Mouse (Mus musculus): ENCODE results near the gene Gjb5.

Gene Gjb5

GRCm38 (mm10) chr4:127311561-127311960 lies 46.4 kb downstream of the Gjb5 start:
- no peak for DNase-seq (ENCODE audit: low read depth, low spot score)

DNA sequence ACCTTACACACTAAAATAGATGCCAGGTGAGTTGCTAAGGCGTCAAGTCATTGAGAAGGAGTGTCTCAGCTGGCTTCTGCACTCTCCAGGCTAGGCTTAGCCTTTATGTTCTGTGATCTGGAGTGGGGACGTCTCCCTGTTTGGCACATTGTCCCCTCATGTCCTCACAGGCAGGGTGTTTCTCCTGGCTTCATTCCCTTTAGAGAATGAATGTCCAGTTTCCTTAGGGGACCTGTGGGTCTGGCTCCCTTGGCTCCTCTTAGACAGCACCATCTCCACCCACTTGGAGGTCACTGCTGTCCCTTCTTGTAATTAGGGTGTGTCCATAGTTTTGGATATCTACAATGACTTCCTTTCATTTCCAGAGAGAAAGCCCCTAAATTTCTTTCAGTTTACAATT lies 51.1 kb downstream of the Gjb5 start:
- DNase-seq (ENCODE audit: low read depth, low spot score) = no peak

All from R1 (cell line).